Mouse (Mus musculus) G1E (cell line): ENCODE results near the gene Tgfb1i1. TPM values are rescaled to one million over a fixed set of nuclear protein-coding genes. Genes with fewer than 3 reads are reported as not detected.
A peak's percentile ranks its signal among the peaks of the same experiment; 100 is the strongest.

ENCODE experiments used
- ATAC-seq: 2 replicates; pipeline ENCODE4 v1.8.0; 2016; ENCODE audit warnings: mild to moderate bottlenecking; ENCODE audit not compliant: insufficient number of reproducible peaks, poor library complexity, low FRiP score, severe bottlenecking; ENCODE audit errors: extremely low read depth
- DNase-seq: peaks from one replicate; pipeline ENCODE4 v3.0.0; 2012; ENCODE audit warnings: low spot score
- H3K27me3 ChIP-seq: 2 replicates; pipeline ENCODE4 v1.6.1; 2012; ENCODE audit warnings: mild to moderate bottlenecking, low read length, inconsistent platforms; ENCODE audit not compliant: insufficient read depth
- H3K36me3 ChIP-seq: replicated peaks from 2 replicates; pipeline ENCODE3; 2012; ENCODE audit warnings: mild to moderate bottlenecking, inconsistent platforms
- H3K4me1 ChIP-seq: 2 replicates; pipeline ENCODE4 v1.6.1; 2012; ENCODE audit warnings: low read depth, low read length, inconsistent platforms, mixed read lengths; ENCODE audit not compliant: insufficient read depth
- H3K4me3 ChIP-seq: 2 replicates; pipeline ENCODE4 v1.5.1; 2012; ENCODE audit warnings: low read depth, mild to moderate bottlenecking, inconsistent platforms, low read length, moderate library complexity, mixed read lengths
- H3K9me3 ChIP-seq: replicated peaks from 2 replicates; pipeline ENCODE4 v1.6.1; 2012; ENCODE audit warnings: inconsistent platforms
- CTCF ChIP-seq: IDR thresholded peaks from 2 replicates; pipeline ENCODE4 v1.5.1; 2012; ENCODE audit warnings: low read depth, low read length, inconsistent platforms, mixed read lengths
- GATA1 ChIP-seq: IDR thresholded peaks from 2 replicates; pipeline ENCODE4 v1.6.1; 2012; ENCODE audit warnings: borderline replicate concordance, low read length, inconsistent platforms, mixed read lengths
- GATA2 ChIP-seq: IDR thresholded peaks from 2 replicates; pipeline ENCODE4 v1.6.1; 2012; ENCODE audit warnings: low read depth, low read length, inconsistent platforms, borderline replicate concordance
- POLR2AphosphoS5 ChIP-seq: IDR thresholded peaks from 2 replicates; pipeline ENCODE4 v1.6.1; 2012; ENCODE audit warnings: low read depth, low read length, inconsistent platforms; ENCODE audit not compliant: insufficient replicate concordance
- TAL1 ChIP-seq: conservative IDR thresholded peaks from 2 replicates; pipeline ENCODE4 v1.6.1; 2012; ENCODE audit warnings: low read depth, low read length, inconsistent platforms, mixed read lengths
- polyA plus RNA-seq: library from polyadenylated mRNA; stranded (reverse); fragments of >175 nt; gene quantifications from 2 replicates; pipeline ENCODE4 v1.2.3, GENCODE M21; 2012
- total RNA-seq, 2 experiments: library from RNA; stranded (forward) in 1 of 2; stranded (reverse) in 1 of 2; fragments of 200-1000 nt in 1 of 2; fragments of >200 nt in 1 of 2; fragmentation: Nextera tagmentation in 1 of 2; gene quantifications; 2 replicates each; pipeline ENCODE4 v1.2.3; 2014 to 2017

The Tgfb1i1 gene
- total and polyA plus RNA-seq, 3 experiments: 0.05 to 0.11 TPM; not detected in 1

- peaks cover 3% of the 10 kb centered on the region; the same call in 1 of the 2 replicates for H3K27me3 ChIP-seq
- H3K36me3 ChIP-seq: peaks cover 64% of the 10 kb centered on the region
- ATAC-seq (no peak), DNase-seq (no peak)
- TF ChIP-seq POLR2AphosphoS5: no peak
- no peak for TF ChIP-seq GATA1
- no peak for TF ChIP-seq CTCF
- TF ChIP-seq GATA2: no peak
- no peak for TF ChIP-seq TAL1
- H3K4me1 ChIP-seq: peaks cover 43% of the 10 kb centered on the region
- no peak overlapping the region for H3K4me3 ChIP-seq
- H3K9me3 ChIP-seq: no peaks in the 10 kb centered on the region
Measured at GRCm38 (mm10) chr7:128242331-128242730, 4.3 kb upstream of the Tgfb1i1 start.

DNA sequence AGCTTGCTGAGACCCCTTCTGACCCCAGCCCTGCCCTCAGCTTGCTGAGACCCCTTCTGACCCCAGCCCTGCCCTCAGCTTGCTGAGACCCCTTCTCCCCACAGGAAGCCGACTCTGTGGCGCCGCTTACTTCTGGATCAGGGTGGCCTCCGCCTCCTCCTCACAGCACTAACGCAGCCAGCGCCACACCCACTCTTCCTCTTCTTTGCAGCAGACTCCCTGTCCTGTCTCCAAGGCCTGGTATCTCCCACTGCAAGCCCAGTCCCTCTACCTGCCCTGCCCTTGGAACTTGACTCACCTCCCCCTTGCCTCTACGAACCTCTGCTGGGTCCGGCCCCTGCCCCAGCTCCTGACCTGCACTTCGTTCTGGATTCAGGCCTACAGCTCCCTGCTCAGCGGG, 2.7 kb upstream of the Tgfb1i1 start:
- no peaks in the 10 kb centered on the region for H3K9me3 ChIP-seq
- ATAC-seq: no peak
- peaks cover 7% of the 10 kb centered on the region for H3K27me3 ChIP-seq
- peaks cover 64% of the 10 kb centered on the region for H3K36me3 ChIP-seq
- H3K4me3 ChIP-seq: no peak overlapping the region
- no peak for TF ChIP-seq GATA1
- no peak for TF ChIP-seq TAL1
- TF ChIP-seq CTCF: no peak
- no peak for TF ChIP-seq GATA2
- no peak for TF ChIP-seq POLR2AphosphoS5
- no peak for DNase-seq
- peaks cover 49% of the 10 kb centered on the region for H3K4me1 ChIP-seq

GRCm38 (mm10) chr7:128244410-128245025, 2.1 kb upstream of the Tgfb1i1 start:
- Histone ChIP-seq H3K36me3 (peaks cover 60% of the 10 kb centered on the region), H3K27me3 (peaks cover 11% of the 10 kb centered on the region), H3K4me1 (peaks cover 47% of the 10 kb centered on the region), H3K9me3 (no peaks in the 10 kb centered on the region), H3K4me3 (no peak overlapping the region)
- DNase-seq (no peak), ATAC-seq (no peak)
- TF ChIP-seq TAL1 (no peak), GATA1 (no peak), CTCF (no peak), GATA2 (no peak), POLR2AphosphoS5 (no peak)

DNA sequence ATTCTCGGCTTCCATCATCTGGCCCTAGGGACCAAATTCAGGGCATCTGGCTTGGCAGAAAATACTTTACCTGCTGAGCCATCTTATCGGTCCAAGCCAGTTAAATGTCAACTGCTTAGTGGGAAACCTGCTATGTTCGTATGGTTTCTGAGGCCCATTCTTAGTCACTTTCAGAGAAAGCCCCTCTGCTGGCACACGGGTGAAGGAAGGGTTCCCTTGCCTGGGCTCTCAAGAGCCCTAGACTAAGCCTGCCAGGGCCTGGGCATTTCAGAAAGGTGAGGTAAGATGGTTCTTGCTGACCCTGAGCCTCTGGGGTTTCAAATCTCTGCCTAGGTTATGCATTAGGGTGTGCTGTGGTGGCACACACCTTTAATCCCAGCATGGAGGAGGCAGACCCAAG, 1.1 kb upstream of the Tgfb1i1 start:
- peaks cover 11% of the 10 kb centered on the region for H3K27me3 ChIP-seq
- H3K4me3 ChIP-seq: no peak overlapping the region
- peaks cover 49% of the 10 kb centered on the region for H3K36me3 ChIP-seq
- no peak for ATAC-seq
- DNase-seq: no peak
- peaks cover 45% of the 10 kb centered on the region for H3K4me1 ChIP-seq
- H3K9me3 ChIP-seq: no peaks in the 10 kb centered on the region
- TF ChIP-seq GATA2 (no peak), POLR2AphosphoS5 (no peak), CTCF (no peak), GATA1 (no peak), TAL1 (no peak)

- no peak overlapping the region for H3K4me3 ChIP-seq
- H3K9me3 ChIP-seq: no peaks in the 10 kb centered on the region
- H3K36me3 ChIP-seq: peaks cover 30% of the 10 kb centered on the region
- peak; percentile 61 for DNase-seq
- ATAC-seq: peak; percentile 34; the same call in 1 of the 2 replicates
- peaks cover 33% of the 10 kb centered on the region for H3K4me1 ChIP-seq
- peaks cover 18% of the 10 kb centered on the region for H3K27me3 ChIP-seq
- TF ChIP-seq GATA1 (no peak), CTCF (peak; percentile 50; the same call in 1 of the 2 replicates)
Measured at GRCm38 (mm10) chr7:128247443-128247842, 831 bp downstream of the Tgfb1i1 start.

GRCm38 (mm10) chr7:128248081-128249042, 1.8 kb downstream of the Tgfb1i1 start:
- TF ChIP-seq GATA2: no peak
- no peak for TF ChIP-seq POLR2AphosphoS5
- TF ChIP-seq GATA1: no peak
- no peak for DNase-seq
- peaks cover 37% of the 10 kb centered on the region for H3K4me1 ChIP-seq
- no peaks in the 10 kb centered on the region for H3K9me3 ChIP-seq
- no peak overlapping the region for H3K4me3 ChIP-seq
- peaks cover 27% of the 10 kb centered on the region for H3K27me3 ChIP-seq
- ATAC-seq: no peak
- H3K36me3 ChIP-seq: peaks cover 21% of the 10 kb centered on the region
